Mouse (Mus musculus): ENCODE results near the gene Sstr3.

Gene Sstr3

DNA sequence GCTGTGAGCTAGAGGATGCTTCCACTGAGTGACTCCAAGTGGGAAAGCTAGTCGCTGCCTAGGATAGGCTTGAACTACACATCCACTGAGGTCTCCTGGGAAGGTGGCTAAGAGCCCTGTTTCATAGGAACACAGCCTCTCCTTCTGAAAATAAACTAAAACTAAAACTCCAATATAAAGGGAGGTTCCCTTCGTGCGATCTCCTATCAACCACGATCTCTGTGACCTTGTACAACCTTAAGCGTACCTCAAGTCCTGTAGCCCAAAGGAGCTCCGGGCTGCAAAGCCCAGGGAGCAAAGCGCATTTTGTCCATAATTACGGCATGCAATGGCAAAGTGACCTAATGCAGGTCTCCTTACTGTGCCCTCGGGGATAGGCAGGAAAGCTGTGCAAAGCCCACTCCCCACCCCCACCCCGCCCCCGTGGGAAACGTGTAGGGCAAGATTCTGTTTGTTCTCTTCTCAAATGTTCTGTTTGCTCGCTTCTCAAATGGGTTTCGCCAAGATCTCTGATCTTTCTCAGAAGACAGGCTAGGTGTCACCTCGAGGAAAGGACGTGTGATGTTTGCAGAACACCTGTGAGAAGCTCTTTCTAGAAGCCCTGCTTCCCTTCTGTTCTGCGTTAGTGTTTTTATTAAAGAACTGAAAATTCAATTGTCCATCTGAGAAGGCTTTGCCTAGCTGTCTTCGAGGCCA lies 41.9 kb downstream of the Sstr3 start:
- DNase-seq (ENCODE audit: low read depth, low spot score), result no peak

DNA sequence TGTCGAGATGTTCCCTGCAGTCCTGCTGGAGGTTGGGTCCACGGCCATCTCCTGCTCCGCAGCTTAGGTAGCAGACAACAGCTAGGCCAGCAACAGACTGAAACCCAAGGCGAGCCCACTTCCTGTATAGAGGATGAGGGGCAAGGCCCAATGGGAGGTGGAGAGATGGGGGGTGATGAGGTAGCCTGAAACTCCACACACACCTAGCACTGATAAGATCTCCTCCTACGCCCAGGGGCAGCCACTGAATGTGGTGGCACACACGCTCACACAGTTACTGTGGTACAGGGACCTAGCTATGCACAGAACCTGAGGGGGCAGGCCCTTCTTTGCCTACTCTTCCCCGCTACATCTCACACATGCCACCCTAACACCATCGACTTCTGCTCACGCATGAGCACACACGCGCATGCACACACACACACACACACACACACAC lies 49.5 kb downstream of the Sstr3 start, which contains the start of gene Il2rb:
Gene Il2rb, minus strand, starts transcription at position 304 of the 439 bp plus-strand sequence.
- DNase-seq (ENCODE audit: low read depth, low spot score), result no peak

DNA sequence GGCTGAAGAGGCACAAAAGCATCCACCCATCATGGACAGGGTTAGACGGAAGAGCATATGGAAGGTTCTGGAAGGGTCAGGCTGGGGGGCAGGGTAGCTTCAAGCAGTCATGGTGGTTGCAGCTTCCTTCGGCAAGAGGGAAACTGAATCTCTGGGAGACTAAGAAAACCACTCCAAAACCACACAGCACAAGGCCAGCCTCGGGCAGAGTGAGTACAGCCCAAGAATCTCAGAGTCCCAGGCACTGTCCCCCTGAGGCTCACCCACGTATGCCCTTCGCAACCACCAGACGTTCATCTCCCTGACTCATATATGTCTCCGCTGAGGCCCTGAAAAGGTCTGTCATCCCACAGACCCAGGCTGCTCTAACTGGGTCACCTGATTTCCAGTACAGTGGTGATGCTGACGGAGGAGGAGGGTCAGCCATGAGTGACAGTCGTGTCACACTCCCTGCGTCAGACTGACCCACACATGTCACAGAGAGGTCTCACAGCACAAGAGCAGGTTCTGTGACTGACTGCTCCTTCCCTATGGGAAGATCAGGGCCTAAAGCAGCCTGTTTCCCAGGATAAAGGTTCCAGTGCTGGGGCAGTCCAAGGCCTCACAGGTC lies 51.0 kb downstream of the Sstr3 start:
- no peak for DNase-seq (ENCODE audit: low read depth, low spot score)

DNA sequence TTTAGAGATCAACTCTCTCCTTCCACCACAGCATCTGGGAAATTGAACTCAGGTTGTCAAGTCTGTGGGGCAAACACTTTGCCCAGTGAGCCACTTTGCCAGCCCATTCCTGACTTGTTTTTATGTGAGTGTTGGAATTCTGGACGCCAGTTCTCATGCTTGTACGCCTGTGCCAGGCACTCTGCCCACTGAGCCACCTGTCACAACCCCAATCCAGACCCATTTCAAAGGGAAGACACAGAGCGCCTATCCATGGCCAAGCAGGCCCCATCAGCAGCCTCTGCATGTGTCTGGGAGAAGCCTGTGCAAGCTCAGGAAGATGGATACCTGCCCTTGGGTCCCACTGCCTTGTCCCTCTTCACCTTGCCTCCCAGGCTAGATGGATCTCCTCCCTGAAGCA lies 53.2 kb downstream of the Sstr3 start:
- DNase-seq (ENCODE audit: low read depth, low spot score), result no peak

DNA sequence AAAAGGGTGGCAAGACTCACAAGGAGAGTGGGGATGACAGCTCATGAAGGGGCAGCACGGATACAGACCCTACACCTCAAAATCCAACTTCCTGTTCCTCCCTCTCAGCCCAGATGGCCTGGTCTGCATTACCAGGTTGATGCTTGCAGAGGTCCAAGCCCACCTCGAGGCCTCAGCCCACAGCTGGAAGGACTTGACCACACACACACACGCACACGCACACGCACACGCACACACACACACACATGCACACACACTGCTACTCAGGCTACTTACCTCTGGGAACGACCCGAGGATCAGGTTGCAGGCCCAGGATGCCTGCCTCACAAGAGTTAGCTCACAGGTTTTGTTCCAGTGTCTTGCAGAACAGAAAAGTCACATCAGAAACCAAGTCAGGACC lies 54.6 kb downstream of the Sstr3 start:
- DNase-seq (ENCODE audit: low read depth, low spot score), result no peak

DNA sequence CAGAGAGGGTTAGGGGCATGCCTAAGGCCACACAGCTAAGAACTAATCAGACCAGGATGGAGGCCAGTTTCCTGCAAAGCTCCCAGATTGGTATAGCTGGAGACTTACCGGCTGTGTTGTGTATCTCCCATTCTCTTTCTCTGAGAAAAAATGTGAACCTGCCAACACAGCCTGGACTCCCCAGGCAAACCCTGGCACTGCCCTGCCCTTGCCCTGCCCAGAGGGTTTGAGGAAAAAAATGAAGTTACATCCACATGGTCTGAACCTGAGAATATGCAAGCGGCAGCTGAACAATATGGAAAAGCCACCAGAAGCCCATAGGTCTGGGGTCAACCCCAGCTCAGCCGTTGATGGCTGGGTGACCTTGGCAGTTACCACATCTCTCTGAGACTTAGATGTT lies 55.2 kb downstream of the Sstr3 start:
- no peak for DNase-seq (ENCODE audit: low read depth, low spot score)

DNA sequence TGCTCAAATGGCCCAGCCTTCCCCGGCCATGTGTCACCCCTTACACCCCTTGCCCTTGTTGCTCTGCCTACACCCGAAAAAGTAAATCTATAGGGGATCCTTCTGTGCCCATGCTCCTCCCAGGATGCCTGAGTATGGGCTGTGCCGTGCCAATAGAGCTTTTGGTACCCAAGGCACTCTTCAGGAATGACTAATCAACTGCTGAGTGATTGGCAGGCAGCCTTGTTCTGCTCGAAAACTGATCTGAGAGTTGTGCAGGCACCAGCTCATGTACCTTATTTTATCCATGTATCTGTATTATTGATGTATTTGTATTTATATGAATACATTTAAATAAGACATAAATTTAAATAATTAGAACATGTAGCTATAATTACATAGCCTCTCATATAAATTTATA lies 57.4 kb downstream of the Sstr3 start:
- DNase-seq (ENCODE audit: low read depth, low spot score), result no peak
